Mouse (Mus musculus): ENCODE measurements around the gene Rnf183. TPM values are rescaled to one million over a fixed set of nuclear protein-coding genes. Genes with fewer than 3 reads are reported as not detected.

Gene Rnf183
- polyA plus RNA-seq, 1 experiment: 0.84 TPM

DNA sequence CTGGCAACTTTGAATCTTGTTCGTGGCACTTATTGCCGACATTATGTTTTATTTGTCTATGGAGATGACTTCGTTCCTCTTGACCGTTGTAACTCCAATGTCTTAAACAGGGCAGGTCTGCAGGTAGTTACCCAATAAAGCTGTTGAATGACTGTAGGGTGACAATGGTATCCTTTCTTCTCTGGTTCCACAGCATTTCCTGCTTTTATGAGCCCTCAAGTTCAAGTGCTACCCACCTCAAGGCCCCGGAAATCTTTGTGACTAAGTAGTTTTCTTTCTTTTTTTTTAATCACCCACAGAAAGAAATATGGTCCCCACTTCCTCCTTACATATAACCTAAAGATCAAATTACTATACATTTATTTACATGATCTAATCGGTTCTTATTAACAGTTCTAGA is 40.7 kb upstream of the Rnf183 start:
- no peaks in the 10 kb centered on the region for H3K36me3 ChIP-seq (ENCODE audit: control insufficient read depth, insufficient read depth)
- TF ChIP-seq CTCF (IDR thresholded peaks at IDR 0.05; ENCODE audit: control insufficient read depth, insufficient read depth, insufficient read length) (no peak), USF1 (IDR thresholded peaks at IDR 0.05; ENCODE audit: low read depth) (no peak)
- no peak overlapping the region for H3K4me3 ChIP-seq (ENCODE audit: insufficient read depth, poor library complexity, severe bottlenecking)
- H3K79me2 ChIP-seq (ENCODE audit: control insufficient read depth, insufficient read depth): no peaks in the 10 kb centered on the region
- H3K27me3 ChIP-seq (ENCODE audit: control insufficient read depth, insufficient read depth, insufficient read length): no peaks in the 10 kb centered on the region
- no peak overlapping the region for H3ac ChIP-seq (ENCODE audit: control insufficient read depth, insufficient read length, low read depth)
- no peaks in the 10 kb centered on the region for H3K79me3 ChIP-seq (ENCODE audit: low read depth)

- H3ac ChIP-seq (ENCODE audit: control insufficient read depth, insufficient read length, low read depth): no peak overlapping the region
- H3K4me3 ChIP-seq (ENCODE audit: insufficient read depth, poor library complexity, severe bottlenecking): no peak overlapping the region
- TF ChIP-seq MYOD1 (IDR thresholded peaks at IDR 0.05; ENCODE audit: control insufficient read depth, insufficient read length, low read depth) (no peak), CTCF (IDR thresholded peaks at IDR 0.05; ENCODE audit: control insufficient read depth, insufficient read depth, insufficient read length) (no peak)
- H3K79me2 ChIP-seq (ENCODE audit: control insufficient read depth, insufficient read depth): no peaks in the 10 kb centered on the region
- H3K27me3 ChIP-seq (ENCODE audit: control insufficient read depth, insufficient read depth, insufficient read length): no peaks in the 10 kb centered on the region
- H3K79me3 ChIP-seq (ENCODE audit: low read depth): no peaks in the 10 kb centered on the region
- H3K36me3 ChIP-seq (ENCODE audit: control insufficient read depth, insufficient read depth): no peaks in the 10 kb centered on the region
Observed at GRCm38 (mm10) chr4:62475131-62475530, 40.1 kb upstream of the Rnf183 start.

DNA sequence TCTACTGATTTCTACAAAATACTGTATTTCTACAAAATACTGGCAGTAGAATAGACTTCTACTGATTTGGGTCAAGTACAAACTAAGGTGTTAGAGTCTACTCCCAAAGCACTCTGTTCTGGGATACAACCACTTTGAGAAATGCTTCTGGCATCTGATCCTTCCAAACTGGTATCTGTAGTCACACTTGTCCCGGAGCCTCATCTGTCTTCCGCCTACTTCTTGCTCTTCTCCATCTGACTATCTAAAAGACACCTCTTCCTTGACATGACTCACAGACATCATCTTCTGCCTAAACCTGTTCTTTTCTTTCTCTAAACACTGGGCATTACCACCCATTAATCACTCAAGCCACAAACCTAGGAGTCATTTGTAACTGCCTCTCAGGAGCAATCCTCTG is 37.0 kb upstream of the Rnf183 start:
- H3K79me2 ChIP-seq (ENCODE audit: control insufficient read depth, insufficient read depth): no peaks in the 10 kb centered on the region
- H3ac ChIP-seq (ENCODE audit: control insufficient read depth, insufficient read length, low read depth): no peak overlapping the region
- no peak for TF ChIP-seq FOSL1 (IDR thresholded peaks at IDR 0.05; ENCODE audit: insufficient read depth, low read length, poor library complexity, severe bottlenecking)
- TF ChIP-seq CEBPB (IDR thresholded peaks at IDR 0.05; ENCODE audit: low read depth): no peak
- TF ChIP-seq MYOD1 (IDR thresholded peaks at IDR 0.05; ENCODE audit: control insufficient read depth, insufficient read length, low read depth): no peak
- TF ChIP-seq USF1 (IDR thresholded peaks at IDR 0.05; ENCODE audit: low read depth): no peak
- no peak for TF ChIP-seq MYOG (IDR thresholded peaks at IDR 0.05; ENCODE audit: control insufficient read depth, extremely low read depth, insufficient read length)
- H3K27me3 ChIP-seq (ENCODE audit: control insufficient read depth, insufficient read depth, insufficient read length): no peaks in the 10 kb centered on the region
- H3K36me3 ChIP-seq (ENCODE audit: control insufficient read depth, insufficient read depth): no peaks in the 10 kb centered on the region
- no peaks in the 10 kb centered on the region for H3K79me3 ChIP-seq (ENCODE audit: low read depth)
- no peak overlapping the region for H3K4me3 ChIP-seq (ENCODE audit: insufficient read depth, poor library complexity, severe bottlenecking)

- Histone ChIP-seq H3K4me3 (ENCODE audit: insufficient read depth, poor library complexity, severe bottlenecking) (peak within 1 kb of the TSS; percentile 44), H3K79me3 (ENCODE audit: low read depth) (no peaks in the 10 kb centered on the region), H3ac (ENCODE audit: control insufficient read depth, insufficient read length, low read depth) (peak within 1 kb of the TSS; percentile 81), H3K27me3 (ENCODE audit: control insufficient read depth, insufficient read depth, insufficient read length) (no peaks in the 10 kb centered on the region), H3K79me2 (ENCODE audit: control insufficient read depth, insufficient read depth) (no peaks in the 10 kb centered on the region), H3K36me3 (ENCODE audit: control insufficient read depth, insufficient read depth) (no peaks in the 10 kb centered on the region)
- TF ChIP-seq MYOD1 (IDR thresholded peaks at IDR 0.05; ENCODE audit: control insufficient read depth, insufficient read length, low read depth) (no peak), MAX (IDR thresholded peaks at IDR 0.05) (peak; percentile 38)
Observed at GRCm38 (mm10) chr4:62470598-62471051, 35.6 kb upstream of the Rnf183 start, which contains the start of gene Wdr31. Gene Wdr31, minus strand, starts transcription at chr4:62470896.

GRCm38 (mm10) chr4:62468158-62468557 is 33.1 kb upstream of the Rnf183 start:
- H3K27me3 ChIP-seq (ENCODE audit: control insufficient read depth, insufficient read depth, insufficient read length): no peaks in the 10 kb centered on the region
- no peaks in the 10 kb centered on the region for H3K79me2 ChIP-seq (ENCODE audit: control insufficient read depth, insufficient read depth)
- TF ChIP-seq USF1 (IDR thresholded peaks at IDR 0.05; ENCODE audit: low read depth) (no peak), MYOG (IDR thresholded peaks at IDR 0.05; ENCODE audit: control insufficient read depth, extremely low read depth, insufficient read length) (no peak), CEBPB (IDR thresholded peaks at IDR 0.05; ENCODE audit: low read depth) (no peak), CTCF (IDR thresholded peaks at IDR 0.05; ENCODE audit: control insufficient read depth, insufficient read depth, insufficient read length) (no peak), MAX (IDR thresholded peaks at IDR 0.05) (no peak), FOSL1 (IDR thresholded peaks at IDR 0.05; ENCODE audit: insufficient read depth, low read length, poor library complexity, severe bottlenecking) (no peak), MYOD1 (IDR thresholded peaks at IDR 0.05; ENCODE audit: control insufficient read depth, insufficient read length, low read depth) (no peak)
- no peaks in the 10 kb centered on the region for H3K36me3 ChIP-seq (ENCODE audit: control insufficient read depth, insufficient read depth)
- H3ac ChIP-seq (ENCODE audit: control insufficient read depth, insufficient read length, low read depth): no peak overlapping the region
- no peaks in the 10 kb centered on the region for H3K79me3 ChIP-seq (ENCODE audit: low read depth)
- no peak overlapping the region for H3K4me3 ChIP-seq (ENCODE audit: insufficient read depth, poor library complexity, severe bottlenecking)

GRCm38 (mm10) chr4:62463124-62463523 is 28.1 kb upstream of the Rnf183 start:
- TF ChIP-seq CEBPB (IDR thresholded peaks at IDR 0.05; ENCODE audit: low read depth): no peak
- TF ChIP-seq CTCF (IDR thresholded peaks at IDR 0.05; ENCODE audit: control insufficient read depth, insufficient read depth, insufficient read length): no peak
- no peak for TF ChIP-seq MAX (IDR thresholded peaks at IDR 0.05)
- no peak for TF ChIP-seq MYOG (IDR thresholded peaks at IDR 0.05; ENCODE audit: control insufficient read depth, extremely low read depth, insufficient read length)
- no peak for TF ChIP-seq MYOD1 (IDR thresholded peaks at IDR 0.05; ENCODE audit: control insufficient read depth, insufficient read length, low read depth)
- no peak for TF ChIP-seq FOSL1 (IDR thresholded peaks at IDR 0.05; ENCODE audit: insufficient read depth, low read length, poor library complexity, severe bottlenecking)
- no peak for TF ChIP-seq USF1 (IDR thresholded peaks at IDR 0.05; ENCODE audit: low read depth)
- Histone ChIP-seq H3K27me3 (ENCODE audit: control insufficient read depth, insufficient read depth, insufficient read length) (no peaks in the 10 kb centered on the region), H3ac (ENCODE audit: control insufficient read depth, insufficient read length, low read depth) (no peak overlapping the region)

More at GRCm38 (mm10) chr4:62463124-62463523, 28.1 kb upstream of the Rnf183 start:
- no peaks in the 10 kb centered on the region for H3K79me3 ChIP-seq (ENCODE audit: low read depth)
- no peaks in the 10 kb centered on the region for H3K79me2 ChIP-seq (ENCODE audit: control insufficient read depth, insufficient read depth)
- no peaks in the 10 kb centered on the region for H3K36me3 ChIP-seq (ENCODE audit: control insufficient read depth, insufficient read depth)
- H3K4me3 ChIP-seq (ENCODE audit: insufficient read depth, poor library complexity, severe bottlenecking): no peak overlapping the region

Data from C2C12 (cell line).